Mouse (Mus musculus) limb, embryonic 12.5 days (tissue): ENCODE data around the gene Zfp689. TPM values are rescaled to one million over a fixed set of nuclear protein-coding genes. Genes with fewer than 3 reads are reported as not detected.
"Not testable (repeated sequence)": the region's sequence is repeated elsewhere in the genome, so short reads cannot be mapped to it uniquely, and the experiment has no call there.

Source experiments
- ATAC-seq: fragments of 200-750 bp; cut with Nextera tagmentation; 2 replicates; pipeline ENCODE4 v1.8.0; 2017; ENCODE audit warnings: low read depth, moderate TSS enrichment; ENCODE audit not compliant: insufficient number of reproducible peaks, insufficient read depth, low FRiP score, low TSS enrichment
- H3K27ac ChIP-seq: fragments of 300-500 bp; sonication (generic); 2 replicates; pipeline ENCODE4 v1.5.1; 2016; ENCODE audit warnings: mild to moderate bottlenecking, moderate library complexity
- H3K27me3 ChIP-seq: fragments of 300-500 bp; sonication (generic); 2 replicates; pipeline ENCODE4 v1.6.1; 2016; ENCODE audit warnings: mild to moderate bottlenecking, moderate library complexity
- H3K36me3 ChIP-seq: fragments of 300-500 bp; sonication (generic); 2 replicates; pipeline ENCODE4 v1.6.1; 2016; ENCODE audit warnings: mild to moderate bottlenecking, moderate library complexity
- H3K4me1 ChIP-seq: fragments of 300-500 bp; sonication (generic); replicated peaks from 2 replicates; pipeline ENCODE4 v1.6.1; 2016
- H3K4me2 ChIP-seq: fragments of 300-500 bp; sonication (generic); 2 replicates; pipeline ENCODE4 v1.6.1; 2016; ENCODE audit warnings: mild to moderate bottlenecking, moderate library complexity
- H3K4me3 ChIP-seq: fragments of 300-500 bp; sonication (generic); replicated peaks from 2 replicates; pipeline ENCODE4 v1.5.1; 2016; ENCODE audit warnings: mild to moderate bottlenecking
- H3K9ac ChIP-seq: fragments of 300-500 bp; sonication (generic); replicated peaks from 2 replicates; pipeline ENCODE4 v1.6.1; 2016; ENCODE audit warnings: mild to moderate bottlenecking, moderate library complexity
- H3K9me3 ChIP-seq: fragments of 300-500 bp; sonication (generic); 2 replicates; pipeline ENCODE4 v1.6.1; 2016; ENCODE audit warnings: mild to moderate bottlenecking, moderate library complexity
- WGBS: fragments of 180-500 bp; shearing (Covaris S2); methylation state at CpG from one replicate; pipeline ENCODE4 v1.1.7; 2016; 5-methylcytosine and 5-hydroxymethylcytosine counted together
- polyA plus RNA-seq: library from polyadenylated mRNA; unstranded; fragments of >200 nt; fragmentation: Nextera tagmentation; extraction: Ambion mirVana; gene quantifications from 2 replicates; pipeline ENCODE4 v1.2.1, GENCODE M21; 2016

Gene Zfp689
- polyA plus RNA-seq, result 16.8 and 17.8 TPM in 2 replicates

DNA sequence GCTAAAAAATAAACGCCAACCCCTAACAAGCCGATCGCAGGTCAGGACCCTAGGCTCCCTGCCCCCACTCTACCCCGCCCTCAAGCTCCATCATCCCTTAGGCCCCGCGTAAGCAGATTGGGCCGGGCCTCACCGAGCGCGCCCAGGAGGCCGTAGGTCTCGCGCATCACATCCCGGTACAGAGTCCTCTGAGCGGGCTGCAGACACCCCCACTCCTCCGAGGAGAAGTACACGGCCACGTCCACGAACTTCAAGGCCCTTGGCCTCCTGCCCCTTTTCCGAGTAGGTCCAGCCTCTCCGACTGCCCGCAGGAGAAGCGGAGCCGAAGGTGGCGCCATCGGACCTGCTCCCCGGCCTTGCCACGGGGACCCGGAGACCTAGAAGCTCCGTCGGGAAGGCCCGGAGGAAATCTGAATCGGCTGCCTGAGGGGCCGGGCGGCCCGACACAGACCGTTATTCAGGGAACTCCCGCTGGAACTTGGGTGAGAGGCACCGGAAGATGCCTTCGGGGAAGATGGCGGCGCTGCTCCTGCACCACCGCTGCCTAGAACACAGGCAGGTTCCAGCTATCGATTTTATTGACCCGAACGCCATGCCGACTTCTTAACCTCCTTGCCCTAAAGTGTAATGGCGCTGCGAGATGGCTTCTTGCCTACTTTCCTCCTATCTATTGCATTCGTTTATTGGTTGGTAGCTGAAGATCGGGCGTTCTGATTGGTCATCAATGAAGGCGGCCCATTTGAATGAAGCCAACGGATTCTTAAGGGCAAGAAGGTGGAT, at the start of gene Zfp689:
TSS of gene Zfp689 (minus strand) at position 638 of the 780 bp plus-strand sequence.
- under 1% methylated on average over 54 of the region's 54 CpGs for WGBS
- peaks cover 65% of the 10 kb centered on the region for H3K36me3 ChIP-seq
- peak within 1 kb of the TSS; percentile 97 for H3K27ac ChIP-seq
- no peaks in the 10 kb centered on the region for H3K9me3 ChIP-seq
- H3K4me3 ChIP-seq, result peak within 1 kb of the TSS; percentile 80
- peak within 1 kb of the TSS; percentile 96 for H3K9ac ChIP-seq
- H3K27me3 ChIP-seq, result no peaks in the 10 kb centered on the region
- H3K4me2 ChIP-seq, result peak within 1 kb of the TSS; percentile 76
- peak; percentile 82 for ATAC-seq
- H3K4me1 ChIP-seq, result peaks cover 37% of the 10 kb centered on the region

DNA sequence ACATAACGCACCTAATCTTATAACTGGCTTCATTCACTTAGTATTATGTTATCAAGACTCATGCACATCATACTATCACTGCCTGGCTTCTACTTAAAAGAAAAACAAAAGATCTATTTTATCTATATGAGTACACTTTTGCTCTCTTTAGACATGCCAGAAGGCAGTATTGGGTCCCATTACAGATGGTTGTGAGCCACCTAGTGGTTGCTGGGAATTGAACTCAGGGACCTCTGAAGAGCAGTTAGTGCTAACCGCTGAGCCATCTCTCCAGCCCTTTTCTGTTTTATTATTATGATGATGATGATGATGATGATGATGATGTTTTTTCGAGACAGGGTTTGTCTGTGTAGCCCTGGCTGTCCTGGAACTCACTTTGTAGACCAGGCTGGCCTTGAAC, 49.4 kb upstream of the Zfp689 start:
- no peak overlapping the region for H3K4me3 ChIP-seq
- no peak overlapping the region for H3K27ac ChIP-seq
- H3K4me2 ChIP-seq, result no peak overlapping the region
- H3K27me3 ChIP-seq, result no peaks in the 10 kb centered on the region
- H3K36me3 ChIP-seq, result no peaks in the 10 kb centered on the region
- no peak for ATAC-seq
- H3K9ac ChIP-seq, result no peak overlapping the region
- no peaks in the 10 kb centered on the region for H3K9me3 ChIP-seq
- 43% methylated on average over 3 of the region's 3 CpGs for WGBS
- no peaks in the 10 kb centered on the region for H3K4me1 ChIP-seq

DNA sequence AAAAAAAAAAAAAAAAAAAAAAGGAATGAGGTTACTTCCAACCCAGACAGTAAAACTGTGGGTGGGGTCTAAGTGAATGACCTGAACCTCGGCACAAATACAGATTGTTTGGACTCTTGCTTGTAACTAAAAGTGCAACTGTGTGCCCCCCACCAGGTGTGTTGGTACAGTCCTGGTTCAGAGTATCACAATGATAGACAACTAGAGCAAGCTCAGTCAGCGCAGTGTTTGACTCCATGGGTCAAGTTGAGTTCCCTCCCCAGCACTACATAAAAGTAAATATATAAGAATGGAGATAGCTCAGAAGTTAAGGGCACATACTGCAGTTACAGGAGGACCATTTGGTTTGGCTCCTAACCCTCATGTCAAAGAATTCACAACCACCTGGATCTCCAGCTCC, 48.4 kb upstream of the Zfp689 start:
- Histone ChIP-seq H3K4me3 (no peak overlapping the region), H3K4me1 (no peaks in the 10 kb centered on the region), H3K27ac (no peak overlapping the region), H3K9ac (no peak overlapping the region), H3K27me3 (no peaks in the 10 kb centered on the region), H3K36me3 (peaks cover 5% of the 10 kb centered on the region; the same call in 1 of the 2 replicates), H3K4me2 (no peak overlapping the region), H3K9me3 (no peaks in the 10 kb centered on the region)
- WGBS, result 83% methylated on average over 2 of the region's 2 CpGs
- no peak for ATAC-seq

DNA sequence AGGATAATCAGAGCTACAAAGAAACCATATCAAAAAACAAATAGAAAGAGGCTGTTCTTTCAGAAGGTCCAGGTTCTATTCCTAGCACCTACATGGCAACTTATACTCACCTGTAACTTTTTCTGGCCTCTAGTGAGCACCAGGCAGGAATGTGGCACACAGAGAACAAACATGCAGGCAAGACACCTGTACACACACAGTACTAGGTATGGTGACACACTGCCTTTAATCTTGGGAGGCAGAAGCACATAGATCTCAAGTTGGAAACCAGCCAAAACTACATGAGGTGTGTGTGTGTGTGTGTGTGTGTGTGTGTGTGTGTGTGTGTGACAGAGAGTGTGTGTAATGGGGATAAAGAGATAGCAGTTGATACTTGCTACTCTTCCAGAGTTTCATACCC, 45.7 kb upstream of the Zfp689 start:
- H3K27me3 ChIP-seq, result no peaks in the 10 kb centered on the region
- H3K4me2 ChIP-seq, result no peak overlapping the region
- no peak overlapping the region for H3K9ac ChIP-seq
- H3K9me3 ChIP-seq, result no peaks in the 10 kb centered on the region
- H3K4me1 ChIP-seq, result no peaks in the 10 kb centered on the region
- H3K4me3 ChIP-seq, result no peak overlapping the region
- peaks cover 32% of the 10 kb centered on the region for H3K36me3 ChIP-seq
- ATAC-seq, result no peak
- no peak overlapping the region for H3K27ac ChIP-seq

DNA sequence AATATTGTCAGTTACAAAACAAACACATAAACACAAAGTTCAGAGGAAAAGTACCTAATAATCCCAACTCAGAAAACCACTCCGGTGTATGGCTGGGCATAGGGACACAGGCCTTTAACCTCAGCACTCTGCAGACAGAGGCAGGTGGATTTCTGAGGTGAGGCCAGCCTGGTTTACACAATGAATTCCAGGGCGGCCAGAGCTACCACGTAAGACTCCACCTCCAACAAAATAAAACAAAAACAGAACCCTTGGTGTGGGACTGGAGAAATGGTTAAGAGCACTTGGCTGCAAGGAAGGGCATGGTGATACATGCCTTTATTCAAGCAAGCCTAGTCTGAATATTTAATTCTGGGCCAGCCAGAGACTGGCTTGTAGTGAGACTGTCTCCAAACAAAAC, 42.9 kb upstream of the Zfp689 start:
- 92% methylated on average over 3 of the region's 3 CpGs for WGBS
- no peaks in the 10 kb centered on the region for H3K27me3 ChIP-seq
- H3K36me3 ChIP-seq, result peaks cover 59% of the 10 kb centered on the region
- no peak for ATAC-seq
- H3K4me1 ChIP-seq, result no peaks in the 10 kb centered on the region
- no peak overlapping the region for H3K27ac ChIP-seq
- H3K9me3 ChIP-seq, result no peaks in the 10 kb centered on the region
- no peak overlapping the region for H3K9ac ChIP-seq
- H3K4me3 ChIP-seq, result no peak overlapping the region
- H3K4me2 ChIP-seq, result no peak overlapping the region

DNA sequence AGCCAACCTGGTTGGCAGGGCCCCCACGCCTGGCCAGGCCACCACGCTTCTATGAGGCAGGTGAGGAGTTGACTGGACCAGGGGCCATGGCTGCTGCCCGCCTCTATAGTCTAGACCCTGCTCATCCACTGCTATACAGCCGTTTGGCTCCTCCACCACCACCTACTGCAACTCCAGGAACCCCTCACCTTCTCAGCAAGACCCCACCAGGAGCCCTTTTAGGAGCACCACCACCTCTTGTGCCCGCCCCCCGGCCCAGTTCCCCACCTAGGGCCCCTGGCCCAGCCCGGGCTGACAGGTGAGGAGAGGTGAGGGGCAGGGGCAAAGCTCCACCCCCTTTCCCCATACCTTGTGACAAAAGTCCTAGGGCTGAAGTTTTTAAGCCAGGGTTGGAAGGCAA, 41.0 kb upstream of the Zfp689 start:
- Histone ChIP-seq H3K4me3 (no peak overlapping the region), H3K9me3 (no peaks in the 10 kb centered on the region), H3K27me3 (no peaks in the 10 kb centered on the region), H3K4me1 (no peaks in the 10 kb centered on the region), H3K4me2 (no peak overlapping the region), H3K36me3 (peaks cover 78% of the 10 kb centered on the region), H3K27ac (no peak overlapping the region), H3K9ac (no peak overlapping the region)
- no peak for ATAC-seq
- WGBS, result 94% methylated on average over 7 of the region's 7 CpGs

DNA sequence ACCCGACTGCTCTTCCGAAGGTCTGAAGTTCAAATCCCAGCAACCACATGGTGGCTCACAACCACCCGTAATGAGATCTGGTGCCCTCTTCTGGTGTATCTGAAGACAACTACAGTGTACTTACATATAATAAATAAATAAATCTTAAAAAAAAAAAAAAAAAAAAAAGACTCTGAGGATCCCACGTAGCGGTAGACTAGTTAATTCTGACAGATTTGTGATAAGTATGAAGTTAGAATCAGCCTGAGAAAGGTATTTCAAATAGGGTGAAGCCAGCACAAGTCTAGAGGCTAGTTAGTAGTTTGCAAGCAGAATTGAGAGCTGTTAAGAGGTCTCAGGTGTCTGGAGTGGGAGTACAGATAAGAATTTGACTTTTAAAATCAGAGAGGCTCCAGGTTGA, 39.4 kb upstream of the Zfp689 start:
- H3K27me3 ChIP-seq, H3K27ac ChIP-seq: not testable (repeated sequence)

DNA sequence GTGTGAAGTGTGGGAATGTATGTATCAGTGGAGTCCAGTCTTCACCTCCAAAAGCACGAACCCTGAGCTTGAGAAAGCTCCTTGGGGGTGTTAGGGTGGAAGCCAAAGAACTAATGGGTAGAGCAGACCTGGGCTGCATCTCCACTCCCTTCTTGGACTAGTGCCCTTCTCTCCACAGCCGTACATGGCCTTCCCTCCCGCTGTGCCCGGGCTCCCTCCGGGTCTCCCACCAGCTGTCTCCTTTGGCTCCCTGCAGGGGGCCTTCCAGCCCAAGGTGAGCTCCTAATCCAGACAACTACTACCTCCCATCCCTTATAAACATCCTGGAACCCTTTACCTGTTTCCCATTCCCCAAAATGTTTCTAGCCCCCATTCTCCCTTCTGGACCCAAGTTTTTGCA, 36.5 kb upstream of the Zfp689 start:
- peaks cover 98% of the 10 kb centered on the region for H3K36me3 ChIP-seq
- ATAC-seq, result no peak
- no peak overlapping the region for H3K9ac ChIP-seq
- H3K4me3 ChIP-seq, result no peak overlapping the region
- H3K9me3 ChIP-seq, result no peaks in the 10 kb centered on the region
- no peak overlapping the region for H3K4me2 ChIP-seq
- no peak overlapping the region for H3K27ac ChIP-seq
- peaks cover 7% of the 10 kb centered on the region for H3K4me1 ChIP-seq
- WGBS, result 91% methylated on average over 5 of the region's 5 CpGs
- H3K27me3 ChIP-seq, result no peaks in the 10 kb centered on the region

More for the DNA sequence above, 39.4 kb upstream of the Zfp689 start:
- WGBS, result 84% methylated on average over 4 of the region's 5 CpGs
- H3K4me3 ChIP-seq, H3K4me1 ChIP-seq, ATAC-seq, H3K4me2 ChIP-seq, H3K9me3 ChIP-seq, H3K9ac ChIP-seq: not testable (repeated sequence)
- H3K36me3 ChIP-seq, result peaks cover 94% of the 10 kb centered on the region

DNA sequence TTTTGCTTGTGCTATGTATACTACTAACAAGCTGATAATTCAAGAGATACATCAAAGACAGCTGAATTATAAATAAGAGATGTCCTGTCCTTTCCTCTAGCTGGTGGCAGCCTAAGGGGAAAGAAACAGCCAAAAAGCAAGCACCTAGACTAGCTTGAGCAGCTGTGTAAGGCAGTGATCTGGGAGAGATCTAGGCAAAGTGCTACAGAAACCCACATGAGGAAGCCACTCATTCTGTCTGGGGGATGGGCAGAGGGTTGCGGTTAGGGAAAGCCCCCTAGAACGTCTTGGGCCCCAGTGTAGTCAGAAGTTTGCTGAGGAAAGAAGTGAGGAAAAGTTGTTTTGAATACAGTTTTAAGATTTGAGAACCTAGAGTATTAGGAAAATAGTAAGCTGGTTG, 31.4 kb upstream of the Zfp689 start:
- H3K4me1 ChIP-seq, result peaks cover 22% of the 10 kb centered on the region
- H3K27ac ChIP-seq, result no peak overlapping the region
- 68% methylated on average over 2 of the region's 2 CpGs for WGBS
- peak overlapping the region; percentile 99 for H3K4me3 ChIP-seq
- ATAC-seq, result no peak
- no peaks in the 10 kb centered on the region for H3K9me3 ChIP-seq
- H3K9ac ChIP-seq, result peak overlapping the region; percentile 96
- peak overlapping the region; percentile 98 for H3K4me2 ChIP-seq
- no peaks in the 10 kb centered on the region for H3K27me3 ChIP-seq
- peaks cover 68% of the 10 kb centered on the region for H3K36me3 ChIP-seq

DNA sequence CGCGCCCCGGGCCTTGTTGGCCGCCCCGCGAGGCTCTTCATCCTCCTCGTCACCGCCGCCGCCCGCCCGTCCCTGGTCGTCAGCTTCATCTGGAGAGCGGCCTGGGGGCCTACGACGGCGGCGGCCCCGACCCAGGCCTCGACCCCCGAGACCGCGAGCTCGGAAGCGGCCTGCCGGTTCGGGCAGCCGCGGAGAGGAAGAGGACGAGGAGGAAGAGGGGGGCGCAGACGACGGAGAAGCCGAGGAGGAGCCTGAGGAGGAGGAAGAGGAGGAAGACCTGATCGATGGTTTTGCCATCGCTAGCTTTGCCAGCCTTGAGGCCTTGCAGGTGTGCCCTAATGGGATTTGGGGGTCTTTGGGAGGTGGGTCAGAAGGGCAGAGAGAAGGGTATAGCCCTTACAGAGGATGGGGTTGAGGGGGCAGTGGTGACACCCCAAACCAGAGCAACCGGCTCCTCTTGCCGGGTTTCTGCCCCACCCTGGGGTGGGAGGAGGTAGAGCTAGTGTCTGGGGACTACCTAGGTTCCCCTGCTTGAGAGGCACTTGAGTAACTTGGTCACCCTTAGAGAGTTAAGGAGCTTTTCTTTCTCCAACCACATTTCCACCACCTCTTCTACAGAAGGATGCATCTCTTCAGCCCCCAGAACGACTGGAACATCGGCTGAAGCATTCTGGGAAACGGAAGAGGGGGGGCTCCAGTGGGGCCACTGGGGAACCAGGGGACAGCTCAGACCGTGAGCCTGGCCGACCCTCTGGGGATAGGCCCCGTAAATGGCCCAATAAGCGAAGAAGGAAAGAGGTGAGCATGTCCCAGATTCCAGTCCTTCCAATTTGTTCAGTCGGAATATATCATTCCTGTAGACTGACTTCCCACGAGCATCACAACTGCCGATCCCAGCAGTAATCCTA, 30.6 kb upstream of the Zfp689 start:
- Histone ChIP-seq H3K4me2 (peak overlapping the region; percentile 98), H3K9me3 (no peaks in the 10 kb centered on the region), H3K9ac (peak overlapping the region; percentile 96), H3K36me3 (peaks cover 68% of the 10 kb centered on the region), H3K27ac (peak overlapping the region; percentile 95), H3K4me1 (peaks cover 22% of the 10 kb centered on the region), H3K27me3 (no peaks in the 10 kb centered on the region), H3K4me3 (peak overlapping the region; percentile 99)
- ATAC-seq, result no peak
- 4% methylated on average over 48 of the region's 48 CpGs for WGBS

DNA sequence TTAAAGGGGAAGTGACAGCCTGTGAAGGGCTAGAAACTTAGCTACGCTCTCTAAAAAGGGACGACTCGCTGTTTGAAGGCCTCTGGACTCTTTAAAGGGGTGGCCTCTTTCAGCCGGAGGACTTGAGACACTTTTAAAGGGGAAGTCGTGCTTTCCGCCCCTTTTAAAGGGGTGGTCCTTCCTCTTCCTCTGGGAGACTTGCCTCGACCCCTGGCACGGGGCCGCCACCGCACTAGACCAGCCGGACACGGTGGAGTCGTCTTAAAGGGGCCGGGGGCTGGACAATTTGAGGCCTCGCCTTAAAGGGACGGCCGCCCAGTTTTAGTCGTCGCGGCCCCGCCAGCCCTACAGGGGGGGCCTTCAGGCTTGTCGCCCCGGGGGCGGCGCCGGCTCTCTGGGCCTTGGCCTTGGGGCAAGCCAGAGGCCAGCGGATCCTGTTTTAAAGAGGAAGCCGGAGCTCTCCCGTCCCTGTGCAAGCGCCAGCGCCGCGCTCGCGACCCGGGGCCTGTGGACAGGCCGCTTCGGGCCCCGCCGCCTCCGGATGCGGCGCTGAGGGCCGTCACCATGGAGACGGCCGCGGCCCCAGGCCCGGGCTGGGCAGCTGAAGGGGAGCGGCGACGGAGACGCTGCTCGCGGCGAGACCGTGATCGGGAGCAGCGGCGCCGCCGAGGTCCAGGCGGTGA, 29.8 kb upstream of the Zfp689 start, which contains the start of gene Fbrs:
TSS of gene Fbrs (plus strand) at position 565 of the 683 bp plus-strand sequence.
- under 1% methylated on average over 59 of the region's 62 CpGs for WGBS
- Histone ChIP-seq H3K9ac (peak within 1 kb of the TSS; percentile 96), H3K27ac (peak within 1 kb of the TSS; percentile 95), H3K36me3 (peaks cover 68% of the 10 kb centered on the region), H3K4me3 (peak within 1 kb of the TSS; percentile 99), H3K9me3 (no peaks in the 10 kb centered on the region), H3K4me2 (peak within 1 kb of the TSS; percentile 98), H3K27me3 (no peaks in the 10 kb centered on the region), H3K4me1 (peaks cover 22% of the 10 kb centered on the region)
- ATAC-seq, result peak; percentile 78
